Mouse (Mus musculus): ENCODE measurements around the gene Katna1.

Katna1 gene

DNA sequence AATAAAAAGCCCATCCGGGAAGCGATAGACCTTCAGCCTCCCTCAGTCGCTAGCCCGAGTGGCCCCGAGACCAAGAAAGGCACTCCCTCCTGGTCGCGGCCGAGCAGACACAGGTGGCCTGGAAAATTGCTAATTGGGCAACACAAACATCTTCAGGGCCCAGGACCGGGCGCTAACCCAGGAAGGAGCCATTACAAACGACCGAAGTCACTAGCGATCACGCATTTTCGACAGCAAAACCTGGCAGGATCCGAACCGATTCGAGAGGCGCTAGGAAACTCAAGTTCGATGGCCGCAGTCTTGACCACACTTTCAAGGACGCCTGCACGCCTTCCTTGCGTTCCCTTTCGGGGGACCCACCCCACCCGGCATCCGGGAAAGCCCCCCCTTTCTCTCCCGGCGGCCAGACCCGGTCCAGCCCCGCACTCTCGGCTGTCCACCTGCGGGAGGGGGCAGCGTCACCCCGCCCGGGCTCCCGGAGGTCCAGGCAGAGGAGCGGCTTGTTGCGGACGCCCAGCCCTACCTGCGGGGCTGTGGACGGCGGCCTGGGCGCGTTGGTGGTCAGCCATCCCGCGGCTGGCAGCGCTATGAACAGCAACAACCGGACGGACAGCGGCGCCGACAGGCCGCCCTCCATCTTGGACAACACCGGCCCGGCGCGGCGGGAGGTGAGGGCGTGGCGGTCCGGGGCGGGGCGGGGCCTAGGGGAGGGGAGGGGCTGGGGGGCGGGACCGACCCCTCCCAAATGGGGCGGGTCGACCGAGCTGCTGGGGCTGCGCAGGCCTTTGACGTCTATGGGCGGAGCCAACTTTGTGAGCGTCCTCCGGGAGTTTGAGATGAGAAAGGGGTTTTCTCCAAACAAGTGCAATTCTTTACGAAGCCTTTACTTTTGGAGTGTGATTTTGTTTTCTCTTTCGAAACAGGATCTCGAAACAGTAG is 54.7 kb downstream of the Katna1 start:
- DNase-seq, result peak; percentile 80

DNA sequence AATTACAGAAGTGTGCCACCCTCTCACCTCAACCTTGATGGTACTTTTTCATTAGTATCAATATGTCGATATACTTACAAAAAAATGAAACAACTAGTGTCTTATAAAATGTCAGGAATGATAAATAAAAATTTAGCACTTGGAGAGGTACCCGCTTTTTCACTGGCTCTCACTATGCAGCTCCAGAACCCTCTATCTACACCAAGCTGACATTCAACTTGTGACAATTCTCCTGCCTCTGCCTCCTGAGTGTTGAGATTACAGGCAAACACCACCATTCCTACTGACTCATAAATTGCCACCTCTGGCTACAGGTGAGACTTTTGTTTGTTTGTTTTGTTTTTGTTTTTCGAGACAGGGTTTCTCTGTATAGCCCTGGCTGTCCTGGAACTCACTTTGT is 55.4 kb downstream of the Katna1 start:
- DNase-seq, result no peak

DNA sequence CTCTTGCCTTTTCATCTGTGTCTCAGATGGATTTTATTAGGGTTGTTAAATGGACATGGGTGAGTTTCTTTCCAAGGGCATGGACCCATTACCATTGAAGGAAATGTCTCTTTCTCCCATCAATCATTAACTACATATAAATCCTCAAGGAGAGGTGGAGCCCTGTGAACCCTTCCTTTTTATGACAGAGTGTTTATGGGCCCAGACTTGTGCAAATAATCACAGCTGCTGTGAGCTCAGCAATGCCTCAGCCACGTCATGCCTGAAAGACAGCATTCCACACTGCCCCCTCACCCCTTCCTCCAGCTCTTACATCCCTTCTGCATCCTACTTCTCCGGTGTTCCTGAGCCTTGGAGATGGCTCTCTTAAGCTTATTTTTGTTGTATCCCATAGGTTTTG is 61.5 kb downstream of the Katna1 start:
- no peak for DNase-seq

DNA sequence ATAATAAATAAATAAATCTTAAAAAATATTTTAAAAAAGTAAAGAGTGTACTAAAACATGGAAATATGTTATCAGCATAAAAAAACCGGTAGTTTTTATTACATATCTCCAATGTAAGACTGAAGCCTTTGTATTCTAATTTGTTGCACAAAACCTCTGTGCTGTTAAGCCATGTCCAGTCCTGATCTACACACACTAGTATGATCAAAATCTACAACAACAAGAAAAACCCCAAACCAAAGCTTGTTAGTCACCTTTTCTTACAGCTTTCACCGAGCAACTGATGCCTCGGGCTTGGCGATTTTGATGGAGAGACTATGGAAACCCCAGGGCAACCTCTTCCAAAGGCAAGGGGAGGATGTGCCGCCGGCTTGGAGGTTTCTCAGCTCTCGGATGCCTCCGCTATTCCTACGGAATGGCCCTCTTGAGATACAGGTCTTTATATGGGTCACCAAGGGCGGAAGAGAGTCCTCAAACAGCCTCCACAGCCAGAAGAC is 66.5 kb downstream of the Katna1 start:
- no peak for DNase-seq

DNA sequence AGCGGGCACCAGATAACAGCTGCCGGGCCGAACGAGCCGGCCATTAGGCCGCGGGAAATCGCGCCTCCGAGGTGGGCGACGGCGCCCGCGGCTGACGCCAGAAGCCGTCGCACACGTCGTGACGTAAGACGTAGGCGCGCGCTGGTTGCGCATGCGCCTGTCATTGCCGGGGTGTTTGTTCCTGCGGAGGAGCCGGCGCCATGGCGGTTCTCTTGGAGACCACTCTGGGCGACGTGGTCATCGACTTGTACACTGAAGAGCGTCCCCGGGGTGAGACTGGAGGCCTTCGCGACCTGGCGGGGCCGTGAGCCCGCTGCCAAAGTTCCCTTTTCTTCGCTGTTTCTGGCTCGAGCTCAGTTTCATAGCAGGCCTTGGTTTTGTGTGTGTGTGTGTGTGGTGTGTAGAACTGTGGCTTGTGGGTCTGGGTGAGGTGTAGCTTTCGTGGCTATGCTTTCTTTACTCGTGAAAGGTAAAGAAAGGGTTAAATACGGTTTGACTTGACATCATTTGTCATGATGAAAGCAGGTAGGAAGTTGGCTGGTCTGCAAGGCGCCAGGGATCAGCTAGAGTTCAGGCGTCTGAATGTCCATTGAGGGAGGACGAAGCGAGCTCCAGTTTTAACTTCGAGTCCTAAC is 67.1 kb downstream of the Katna1 start, which contains the start of the genes Ginm1 and Ppil4:
TSS of gene Ginm1 (minus strand) at position 74 of the 635 bp plus-strand sequence.
TSS of gene Ppil4 (plus strand) at position 141 of the 635 bp plus-strand sequence.
- DNase-seq, result peak; percentile 88

DNA sequence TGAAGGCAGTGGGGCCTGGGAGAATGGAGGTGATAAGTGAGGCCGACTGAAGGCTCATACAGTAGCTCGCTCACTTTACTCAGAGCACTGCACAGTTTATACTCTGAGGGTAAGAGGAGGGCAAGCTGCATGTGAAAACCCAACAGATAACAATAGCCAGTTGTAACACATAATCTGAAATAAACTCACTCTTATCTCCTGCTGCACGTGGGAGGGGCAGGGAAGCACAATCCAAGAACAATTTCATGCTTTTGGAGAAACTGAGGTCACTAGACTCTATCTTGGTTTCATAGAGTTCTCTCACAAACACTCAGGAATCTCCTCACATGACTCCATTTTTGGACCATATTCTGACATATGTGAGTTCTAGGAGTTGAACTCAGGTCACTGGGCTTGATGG is 75.5 kb downstream of the Katna1 start:
- no peak for DNase-seq

DNA sequence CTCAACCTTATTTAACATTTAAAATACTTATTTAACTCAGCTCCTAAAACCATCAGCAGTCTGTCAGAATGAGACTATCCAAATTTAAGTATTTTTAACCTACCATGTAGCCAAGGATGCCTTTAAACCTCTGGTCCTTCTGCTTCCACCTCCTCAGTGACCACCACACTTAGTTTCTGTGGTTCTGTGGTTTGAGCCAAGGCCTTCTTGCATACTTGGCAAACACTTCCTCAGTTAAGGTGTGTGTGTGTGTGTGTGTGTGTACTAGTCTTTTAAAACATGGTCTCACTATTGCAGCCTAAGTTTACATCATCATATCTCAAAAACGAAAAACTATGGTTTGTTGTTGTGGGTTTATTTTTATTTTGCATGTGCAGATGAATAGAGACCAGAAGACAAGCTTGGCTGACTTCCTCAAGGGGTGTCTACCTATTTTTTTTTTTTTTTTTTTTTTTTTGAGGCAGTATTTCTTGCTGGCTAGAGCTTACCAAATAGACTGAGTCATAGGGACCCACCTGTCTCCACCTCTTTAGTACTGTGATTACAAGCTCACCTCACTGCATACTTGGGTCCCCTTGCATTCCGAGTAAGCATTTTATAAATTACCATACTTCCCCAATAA is 76.8 kb downstream of the Katna1 start:
- no peak for DNase-seq

DNA sequence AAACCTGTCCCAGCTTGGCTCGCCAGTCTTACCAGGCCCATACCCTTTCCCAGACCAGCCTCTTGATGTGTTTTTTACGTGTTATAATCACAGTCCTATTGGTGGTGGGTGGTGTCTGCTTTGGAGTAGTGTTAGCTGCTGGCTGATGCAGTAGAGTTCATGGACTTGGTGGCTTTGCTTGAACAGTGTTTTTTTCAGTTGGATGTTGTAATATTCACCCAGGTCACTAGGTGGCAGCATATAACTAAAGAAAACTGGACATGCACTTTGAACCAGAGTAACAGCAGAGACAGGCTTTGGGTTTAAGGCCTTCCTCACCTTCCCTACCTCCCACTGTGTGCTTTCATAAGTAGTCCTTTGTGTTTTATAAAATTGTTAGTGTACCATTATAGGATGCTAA is 84.1 kb downstream of the Katna1 start:
- DNase-seq, result peak; percentile 39
